Mouse (Mus musculus): ENCODE data around the gene Tent4b.

GRCm38 (mm10) chr8:88307736-88308135 is 108.7 kb downstream of the Tent4b start:
- TF ChIP-seq EP300 (IDR thresholded peaks at IDR 0.05; ENCODE audit: low read depth), result no peak
- no peak for TF ChIP-seq CTCF (IDR thresholded peaks at IDR 0.05; ENCODE audit: low read depth)

Measured in liver, postnatal 0 days (tissue).